Mouse (Mus musculus) testis, adult 2 months (tissue): Measurements from ENCODE around the gene Slc25a51.

Source experiments
- CTCF ChIP-seq: fragments of 200-500 bp; IDR thresholded peaks from 2 replicates; pipeline ENCODE4 v1.5.1; 2012; ENCODE audit warnings: low read depth, mild to moderate bottlenecking, inconsistent platforms, low read length, moderate library complexity; ENCODE audit not compliant: control insufficient read depth, insufficient read depth, insufficient replicate concordance
- POLR2A ChIP-seq: fragments of 200-500 bp; IDR thresholded peaks from 2 replicates; pipeline ENCODE4 v1.6.1; 2012; ENCODE audit warnings: low read depth, mild to moderate bottlenecking, inconsistent platforms, low read length, moderate library complexity; ENCODE audit not compliant: control insufficient read depth

GRCm38 (mm10) chr4:45404086-45404485, 4.5 kb downstream of the Slc25a51 start:
- TF ChIP-seq POLR2A (no peak), CTCF (no peak)
